Mouse (Mus musculus) brain, embryonic 14.5 days (tissue): ENCODE results near the gene Irf8.

ENCODE experiments used
- CTCF ChIP-seq: fragments of 200-500 bp; IDR thresholded peaks from 2 replicates; pipeline ENCODE4 v1.5.1; 2012; ENCODE audit warnings: inconsistent platforms, mild to moderate bottlenecking, moderate library complexity, borderline replicate concordance; ENCODE audit not compliant: insufficient read depth, insufficient read length; ENCODE audit errors: extremely low read depth
- POLR2A ChIP-seq: fragments of 200-500 bp; IDR thresholded peaks from 2 replicates; pipeline ENCODE4 v1.6.1; 2012; ENCODE audit warnings: mild to moderate bottlenecking, inconsistent platforms, borderline replicate concordance; ENCODE audit not compliant: poor library complexity, insufficient read depth, insufficient read length, severe bottlenecking; ENCODE audit errors: extremely low read depth

DNA sequence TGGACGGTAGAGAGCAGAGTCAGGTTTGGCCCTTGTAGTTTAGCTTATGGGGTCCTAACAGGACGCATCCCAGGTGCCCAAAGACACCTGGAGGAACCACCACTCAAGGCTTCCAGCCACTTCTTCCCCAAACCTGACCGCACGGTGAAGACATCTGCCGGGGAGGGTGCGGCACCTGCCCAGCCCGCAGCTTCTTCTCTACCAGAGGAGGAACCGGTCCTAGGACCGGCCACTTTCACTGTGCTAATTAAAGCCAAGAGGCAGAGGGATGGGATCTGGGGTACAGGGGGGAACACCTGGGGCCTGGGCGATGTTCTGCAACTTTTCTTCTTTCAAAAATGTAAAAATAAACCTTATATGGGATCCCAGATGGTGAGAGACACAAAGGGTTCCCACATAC, 41.0 kb downstream of the Irf8 start:
- TF ChIP-seq CTCF (no peak), POLR2A (no peak)
